Mouse (Mus musculus): ENCODE data around the gene Amz1. TPM values are rescaled to one million over a fixed set of nuclear protein-coding genes. Genes with fewer than 3 reads are reported as not detected.

Gene Amz1
- 0.54 TPM for polyA plus RNA-seq (2015; fragmentation: Illumina TruSeq; extraction: RNeasy Lipid Tissue Mini Kit (QIAGEN cat#74804); ENCODE audit: insufficient read depth, low read depth, low replicate concordance)

DNA sequence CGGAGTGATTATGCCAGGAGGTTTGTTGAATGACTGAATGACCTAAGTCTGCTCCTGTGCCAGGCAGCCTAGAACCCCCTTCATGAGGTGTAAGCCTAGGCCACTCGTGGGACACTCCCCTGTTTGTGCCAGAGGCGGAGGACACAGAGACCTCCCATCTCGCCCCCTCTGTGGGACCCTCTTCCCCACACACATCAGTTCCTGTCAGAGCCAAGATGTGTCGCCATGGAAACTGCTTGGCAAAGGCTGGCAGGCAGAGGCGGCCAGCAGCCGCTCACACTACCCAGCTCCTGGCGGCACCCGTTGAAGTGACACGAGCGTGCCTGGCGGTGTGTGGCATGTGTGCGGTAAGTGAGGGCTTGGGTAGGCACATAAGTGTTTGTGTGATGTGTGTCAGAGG, at the start of gene Amz1:
Gene Amz1, plus strand, starts transcription at position 306 of the 400 bp plus-strand sequence.

GRCm38 (mm10) chr5:140702103-140702513, 21.8 kb upstream of the Amz1 start, which contains the start of gene Iqce:
TSS of gene Iqce (minus strand) at chr5:140702378.

DNA sequence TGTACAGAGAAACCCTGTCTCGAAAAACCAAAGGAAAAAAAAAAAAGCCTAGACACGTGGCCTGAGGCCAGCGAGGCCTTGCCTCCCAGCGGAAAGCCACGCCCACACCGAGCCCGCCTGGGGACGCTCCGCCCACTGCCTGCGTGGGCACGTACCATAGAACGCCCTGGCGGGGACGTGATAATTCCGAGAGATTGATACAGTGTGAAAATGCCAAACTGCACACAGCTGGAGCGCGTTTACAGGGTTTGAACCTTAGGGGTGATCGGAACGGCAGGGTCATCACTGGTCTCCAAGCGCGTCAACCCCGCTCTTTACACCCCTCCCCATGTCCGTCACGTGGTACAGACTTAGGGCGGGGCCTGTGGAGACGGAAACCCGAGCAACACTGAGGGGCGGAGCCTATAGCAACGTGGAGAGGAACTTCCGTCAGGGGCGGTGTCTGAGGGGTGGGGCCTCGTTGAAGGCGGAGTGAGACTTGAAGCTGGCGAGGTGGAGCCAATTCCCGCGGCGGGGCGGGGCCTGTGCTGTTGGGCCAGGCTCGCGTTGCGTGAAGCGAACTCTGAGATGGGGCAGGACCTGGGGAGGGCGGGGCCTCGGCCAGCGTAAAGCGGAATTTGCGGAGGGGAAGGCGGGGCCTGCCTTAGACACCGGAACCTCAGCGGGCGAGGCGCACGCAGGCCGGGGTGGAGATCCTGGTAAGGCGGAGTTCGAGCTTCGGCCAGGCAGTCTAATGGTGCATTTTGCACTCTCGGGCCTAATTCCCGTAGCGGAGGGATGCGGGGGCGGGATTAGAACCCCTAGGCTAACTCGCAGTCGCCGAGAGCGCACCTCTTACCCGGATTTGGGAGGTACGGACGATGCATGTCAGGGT, 19.3 kb upstream of the Amz1 start, which contains the start of gene Brat1:
Gene Brat1, plus strand, starts transcription at position 634 of the 874 bp plus-strand sequence.

Other genes starting within 250 kb of the Amz1 start
- gene Chst12, start 218.6 kb upstream of the Amz1 start, polyA plus RNA-seq (2015; fragmentation: Illumina TruSeq; extraction: RNeasy Lipid Tissue Mini Kit (QIAGEN cat#74804); ENCODE audit: insufficient read depth, low read depth, low replicate concordance): 6.8 TPM
- gene Grifin, start 159.1 kb upstream of the Amz1 start, polyA plus RNA-seq (2015; fragmentation: Illumina TruSeq; extraction: RNeasy Lipid Tissue Mini Kit (QIAGEN cat#74804); ENCODE audit: insufficient read depth, low read depth, low replicate concordance): not detected
- gene Lfng, start 116.8 kb upstream of the Amz1 start, polyA plus RNA-seq (2015; fragmentation: Illumina TruSeq; extraction: RNeasy Lipid Tissue Mini Kit (QIAGEN cat#74804); ENCODE audit: insufficient read depth, low read depth, low replicate concordance): 14.2 TPM
- 3.7 TPM for gene Ttyh3, start 75.1 kb upstream of the Amz1 start, polyA plus RNA-seq (2015; fragmentation: Illumina TruSeq; extraction: RNeasy Lipid Tissue Mini Kit (QIAGEN cat#74804); ENCODE audit: insufficient read depth, low read depth, low replicate concordance)
- 8.0 TPM for gene Iqce, start 21.7 kb upstream of the Amz1 start, polyA plus RNA-seq (2015; fragmentation: Illumina TruSeq; extraction: RNeasy Lipid Tissue Mini Kit (QIAGEN cat#74804); ENCODE audit: insufficient read depth, low read depth, low replicate concordance)
- 3.8 TPM for gene Brat1, start 19.1 kb upstream of the Amz1 start, polyA plus RNA-seq (2015; fragmentation: Illumina TruSeq; extraction: RNeasy Lipid Tissue Mini Kit (QIAGEN cat#74804); ENCODE audit: insufficient read depth, low read depth, low replicate concordance)
- 8.8 TPM for gene Gna12, start 106.3 kb downstream of the Amz1 start, polyA plus RNA-seq (2015; fragmentation: Illumina TruSeq; extraction: RNeasy Lipid Tissue Mini Kit (QIAGEN cat#74804); ENCODE audit: insufficient read depth, low read depth, low replicate concordance)

All from pancreas, adult 10 weeks (tissue).